Mouse (Mus musculus): ENCODE measurements around the gene Adam6a.

DNA sequence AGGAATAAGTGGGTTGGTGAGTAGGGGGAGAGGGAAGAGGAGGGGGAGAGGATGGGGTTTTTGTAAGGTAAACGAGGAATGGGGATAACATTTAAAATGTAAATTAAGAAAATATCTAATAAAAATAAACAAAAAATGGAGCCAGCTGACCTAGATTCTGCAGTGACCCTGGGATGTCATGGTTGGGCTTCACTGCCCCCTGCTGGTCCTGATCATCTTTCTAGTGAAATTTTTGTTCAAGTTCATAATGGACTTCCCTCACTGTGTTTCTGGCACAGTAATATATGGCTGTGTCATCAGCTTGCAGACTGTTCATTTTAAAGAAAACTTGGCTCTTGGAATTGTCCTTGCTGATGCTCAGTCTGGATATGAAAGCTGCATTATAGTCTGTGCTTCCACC, 44.3 kb downstream of the Adam6a start:
- TF ChIP-seq POLR2A (IDR thresholded peaks at IDR 0.05; ENCODE audit: borderline replicate concordance, extremely low read depth, insufficient read depth, insufficient read length, poor library complexity, severe bottlenecking), result no peak
- TF ChIP-seq CTCF (IDR thresholded peaks at IDR 0.05; ENCODE audit: borderline replicate concordance, extremely low read depth, insufficient read depth, insufficient read length), result no peak

Data from brain, embryonic 14.5 days (tissue).